ENCODE assay signal across 8 mouse cellular contexts in genomic region chr19:8990432-8991102, GRCm38 (mm10). TPM values are rescaled to one million over a fixed set of nuclear protein-coding genes. Genes with fewer than 3 reads are reported as not detected.
A peak's percentile ranks its signal among the peaks of the same experiment; 100 is the strongest.
DNase-seq lines count a peak whose midpoint lies in the region; ATAC-seq lines count a peak whose summit lies in the region.

No protein-coding gene starts in this region.

- H3K9me3 ChIP-seq in embryonic facial prominence, embryonic 10.5 days = no peaks in the 10 kb centered on the region
- no peaks in the 10 kb centered on the region for H3K9me3 ChIP-seq in intestine, embryonic 15.5 days
- H3K9me3 ChIP-seq in midbrain, embryonic 13.5 days = no peaks in the 10 kb centered on the region

- peak; percentile 41 for ATAC-seq in intestine, embryonic 15.5 days
- ATAC-seq in midbrain, embryonic 13.5 days = peak; percentile 72

- peak overlapping the region; percentile 78 for H3K9ac ChIP-seq in intestine, embryonic 15.5 days
- peak overlapping the region; percentile 56 for H3K9ac ChIP-seq in midbrain, embryonic 13.5 days (replicated peaks)

- peak overlapping the region; percentile 88 for H3K4me2 ChIP-seq in intestine, embryonic 15.5 days (replicated peaks)
- H3K4me2 ChIP-seq in midbrain, embryonic 13.5 days (replicated peaks) = peak overlapping the region; percentile 71

- H3K4me3 ChIP-seq in embryonic facial prominence, embryonic 10.5 days = peak overlapping the region; percentile 79
- peak overlapping the region; percentile 81 for H3K4me3 ChIP-seq in intestine, embryonic 15.5 days (replicated peaks)
- peak overlapping the region; percentile 46 for H3K4me3 ChIP-seq in midbrain, embryonic 13.5 days (replicated peaks)

- DNase-seq in kidney, postnatal 25 days = peak; percentile 11 to 37
- no peak for DNase-seq in kidney, adult 8-10 months
- DNase-seq in embryonic facial prominence, embryonic 10.5 days (ENCODE audit: low spot score) = no peak
- DNase-seq in spleen, adult 12 weeks (ENCODE audit: low spot score) = no peak
- DNase-seq in layer of hippocampus, adult 8-10 months (ENCODE audit: low spot score in 2 of 2) = no peak
- DNase-seq in gastrocnemius, postnatal 10 days = no peak

- peaks cover 62% of the 10 kb centered on the region for H3K4me1 ChIP-seq in embryonic facial prominence, embryonic 10.5 days
- H3K4me1 ChIP-seq in intestine, embryonic 15.5 days (replicated peaks) = peaks cover 54% of the 10 kb centered on the region
- H3K4me1 ChIP-seq in midbrain, embryonic 13.5 days (replicated peaks) = peaks cover 26% of the 10 kb centered on the region

- WGBS in embryonic facial prominence, embryonic 10.5 days = 16% methylated on average over 15 of the region's 15 CpGs
- 13% methylated on average over 15 of the region's 15 CpGs for WGBS in intestine, embryonic 15.5 days
- 12% methylated on average over 15 of the region's 15 CpGs for WGBS in midbrain, embryonic 13.5 days

- no peaks in the 10 kb centered on the region for H3K36me3 ChIP-seq in embryonic facial prominence, embryonic 10.5 days (replicated peaks)
- H3K36me3 ChIP-seq in intestine, embryonic 15.5 days = no peaks in the 10 kb centered on the region
- H3K36me3 ChIP-seq in midbrain, embryonic 13.5 days = no peaks in the 10 kb centered on the region

- peak overlapping the region; percentile 88 for H3K27ac ChIP-seq in embryonic facial prominence, embryonic 10.5 days (replicated peaks)
- H3K27ac ChIP-seq in intestine, embryonic 15.5 days = peak overlapping the region; percentile 96
- H3K27ac ChIP-seq in midbrain, embryonic 13.5 days = no peak overlapping the region

- peaks cover 47% of the 10 kb centered on the region for H3K27me3 ChIP-seq in embryonic facial prominence, embryonic 10.5 days (replicated peaks; ENCODE audit: low read depth, poor library complexity, severe bottlenecking)
- no peaks in the 10 kb centered on the region for H3K27me3 ChIP-seq in intestine, embryonic 15.5 days (replicated peaks)
- peaks cover 57% of the 10 kb centered on the region for H3K27me3 ChIP-seq in midbrain, embryonic 13.5 days

RNA-seq across cellular contexts. Expression of gene Ahnak, which starts 1.5 kb away (rescaled TPM):
- 9.3 and 10.0 TPM in 2 replicates for polyA plus RNA-seq in embryonic facial prominence, embryonic 10.5 days (2016; fragmentation: Nextera tagmentation; extraction: Ambion mirVana)
- 22.4 and 25.0 TPM in 2 replicates for polyA plus RNA-seq in intestine, embryonic 15.5 days (2015; fragmentation: Nextera tagmentation; extraction: Ambion mirVana)
- 3.7 and 4.9 TPM in 2 replicates for polyA plus RNA-seq in midbrain, embryonic 13.5 days (2015; fragmentation: Nextera tagmentation; extraction: Ambion mirVana)
- total RNA-seq in layer of hippocampus, adult 8-10 months (2022) = 10 to 100 TPM; 27.0 to 32.2 (median 29.0) TPM
- total RNA-seq in gastrocnemius, postnatal 10 days (2021) = 100 to 1,000 TPM; 235 to 267 TPM

RNA-seq across cellular contexts. Expression of gene Eef1g, which starts 23.7 kb away (rescaled TPM):
- polyA plus RNA-seq in embryonic facial prominence, embryonic 10.5 days (2016; fragmentation: Nextera tagmentation; extraction: Ambion mirVana) = 550 and 554 TPM in 2 replicates
- polyA plus RNA-seq in intestine, embryonic 15.5 days (2015; fragmentation: Nextera tagmentation; extraction: Ambion mirVana) = 436 and 453 TPM in 2 replicates
- 334 and 335 TPM in 2 replicates for polyA plus RNA-seq in midbrain, embryonic 13.5 days (2015; fragmentation: Nextera tagmentation; extraction: Ambion mirVana)
- total RNA-seq in layer of hippocampus, adult 8-10 months (2022) = 100 to 1,000 TPM; 223 to 248 (median 236) TPM
- 100 to 1,000 TPM; 640 to 671 TPM for total RNA-seq in gastrocnemius, postnatal 10 days (2021)

RNA-seq across cellular contexts. Expression of gene Tut1, which starts 36.9 kb away (rescaled TPM):
- 45.2 and 47.8 TPM in 2 replicates for polyA plus RNA-seq in embryonic facial prominence, embryonic 10.5 days (2016; fragmentation: Nextera tagmentation; extraction: Ambion mirVana)
- 29.7 and 30.4 TPM in 2 replicates for polyA plus RNA-seq in intestine, embryonic 15.5 days (2015; fragmentation: Nextera tagmentation; extraction: Ambion mirVana)
- 32.4 and 32.6 TPM in 2 replicates for polyA plus RNA-seq in midbrain, embryonic 13.5 days (2015; fragmentation: Nextera tagmentation; extraction: Ambion mirVana)
- total RNA-seq in layer of hippocampus, adult 8-10 months (2022) = 10 to 100 TPM; 21.5 to 22.2 (median 21.9) TPM
- total RNA-seq in gastrocnemius, postnatal 10 days (2021) = 10 to 100 TPM in 1 of 2 experiments, 1 to 10 TPM in 1; 9.1 to 11.2 TPM

RNA-seq across cellular contexts. Expression of gene Mta2, which starts 48.9 kb away (rescaled TPM):
- polyA plus RNA-seq in embryonic facial prominence, embryonic 10.5 days (2016; fragmentation: Nextera tagmentation; extraction: Ambion mirVana) = 212 and 216 TPM in 2 replicates
- 130 and 139 TPM in 2 replicates for polyA plus RNA-seq in intestine, embryonic 15.5 days (2015; fragmentation: Nextera tagmentation; extraction: Ambion mirVana)
- 149 and 153 TPM in 2 replicates for polyA plus RNA-seq in midbrain, embryonic 13.5 days (2015; fragmentation: Nextera tagmentation; extraction: Ambion mirVana)
- 10 to 100 TPM; 53.7 to 66.5 (median 56.2) TPM for total RNA-seq in layer of hippocampus, adult 8-10 months (2022)
- 10 to 100 TPM; 37.7 to 49.7 TPM for total RNA-seq in gastrocnemius, postnatal 10 days (2021)

Comparison
In these comparisons a context has a peak if more than half of its experiments do, and no peak if none do; other contexts are left out.
1. DNase-seq: peak in kidney, postnatal 25 days (2 of 2); none in kidney, adult 8-10 months (0 of 2), embryonic facial prominence, embryonic 10.5 days (single experiment), spleen, adult 12 weeks (single experiment), layer of hippocampus, adult 8-10 months (0 of 2) and gastrocnemius, postnatal 10 days (single experiment).
2. Peak in every context shown above with its lines, with median percentiles within 50 percentile points of each other: H3K4me3 ChIP-seq.